Mouse (Mus musculus): ENCODE measurements around the gene Kif9. TPM values are rescaled to one million over a fixed set of nuclear protein-coding genes. Genes with fewer than 3 reads are reported as not detected.

Gene Kif9
- polyA plus RNA-seq, 1 experiment from 2014 or later: 0.99 TPM

- peak within 1 kb of the TSS; percentile 88 for H3K4me2 ChIP-seq (ENCODE audit: low read depth, low read length)
- H3K4me3 ChIP-seq (replicated peaks; ENCODE audit: low read length): peak within 1 kb of the TSS; percentile 99
- no peaks in the 10 kb centered on the region for H3K36me3 ChIP-seq (ENCODE audit: control insufficient read depth, insufficient read depth, low read length)
- H3K4me1 ChIP-seq (ENCODE audit: control insufficient read depth, insufficient read depth, low read length): peaks cover 15% of the 10 kb centered on the region
- no peaks in the 10 kb centered on the region for H3K9me3 ChIP-seq (replicated peaks; ENCODE audit: control insufficient read depth, low read length)
- WGBS: under 1% methylated on average over 86 of the region's 109 CpGs
- ATAC-seq (ENCODE audit: insufficient read depth, low FRiP score): peak; percentile 69
- no peaks in the 10 kb centered on the region for H3K27me3 ChIP-seq (ENCODE audit: control insufficient read depth, insufficient read depth, low read length)
- peak within 1 kb of the TSS; percentile 100 for H3K27ac ChIP-seq (ENCODE audit: low read length)
- peak within 1 kb of the TSS; percentile 100 for H3K9ac ChIP-seq (ENCODE audit: low read length)
Measured at GRCm38 (mm10) chr9:110532538-110533291, 56.0 kb downstream of the Kif9 start, which contains the start of gene Setd2. TSS of gene Setd2 (plus strand) at chr9:110532597.

GRCm38 (mm10) chr9:110533645-110534044 is 56.9 kb downstream of the Kif9 start:
- ATAC-seq (ENCODE audit: insufficient read depth, low FRiP score): no peak
- Histone ChIP-seq H3K4me2 (ENCODE audit: low read depth, low read length) (peak overlapping the region; percentile 88), H3K4me1 (ENCODE audit: control insufficient read depth, insufficient read depth, low read length) (peaks cover 15% of the 10 kb centered on the region), H3K27ac (ENCODE audit: low read length) (no peak overlapping the region), H3K4me3 (replicated peaks; ENCODE audit: low read length) (peak overlapping the region; percentile 99), H3K27me3 (ENCODE audit: control insufficient read depth, insufficient read depth, low read length) (no peaks in the 10 kb centered on the region), H3K9me3 (replicated peaks; ENCODE audit: control insufficient read depth, low read length) (no peaks in the 10 kb centered on the region), H3K9ac (ENCODE audit: low read length) (peak overlapping the region; percentile 100), H3K36me3 (ENCODE audit: control insufficient read depth, insufficient read depth, low read length) (no peaks in the 10 kb centered on the region)
- 20% methylated on average over 5 of the region's 5 CpGs for WGBS

DNA sequence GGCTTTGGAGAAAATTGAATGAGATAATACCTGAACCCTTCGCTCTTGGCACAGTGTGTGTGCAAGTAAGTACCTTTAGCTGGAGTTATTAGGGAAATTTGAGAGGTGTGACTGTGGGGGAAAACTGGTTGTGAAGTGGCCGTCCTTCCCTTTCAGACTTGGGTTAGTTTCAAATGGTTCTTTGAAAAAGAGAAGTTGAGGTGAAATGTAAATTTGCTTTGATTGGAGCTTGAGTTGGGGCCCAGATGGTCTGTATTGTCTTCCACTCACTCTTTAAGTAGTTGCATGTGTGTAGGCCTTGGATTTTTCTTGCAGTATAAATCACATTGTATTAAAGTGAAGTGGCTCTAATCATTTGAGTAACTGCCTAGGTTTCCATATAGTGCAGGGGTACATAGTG is 58.4 kb downstream of the Kif9 start:
- Histone ChIP-seq H3K4me2 (ENCODE audit: low read depth, low read length) (0 out of 2 replicates have a peak overlapping the region, but pooled peaks have one; percentile 88), H3K9ac (ENCODE audit: low read length) (no peak overlapping the region), H3K36me3 (ENCODE audit: control insufficient read depth, insufficient read depth, low read length) (no peaks in the 10 kb centered on the region), H3K4me1 (ENCODE audit: control insufficient read depth, insufficient read depth, low read length) (peaks cover 15% of the 10 kb centered on the region), H3K9me3 (replicated peaks; ENCODE audit: control insufficient read depth, low read length) (no peaks in the 10 kb centered on the region), H3K27ac (ENCODE audit: low read length) (no peak overlapping the region), H3K27me3 (ENCODE audit: control insufficient read depth, insufficient read depth, low read length) (no peaks in the 10 kb centered on the region), H3K4me3 (replicated peaks; ENCODE audit: low read length) (no peak overlapping the region)
- ATAC-seq (ENCODE audit: insufficient read depth, low FRiP score): no peak
- WGBS: 83% methylated on average over 2 of the region's 2 CpGs

GRCm38 (mm10) chr9:110536636-110537035 is 59.9 kb downstream of the Kif9 start:
- no peak overlapping the region for H3K4me2 ChIP-seq (ENCODE audit: low read depth, low read length)
- peaks cover 15% of the 10 kb centered on the region for H3K4me1 ChIP-seq (ENCODE audit: control insufficient read depth, insufficient read depth, low read length)
- H3K9me3 ChIP-seq (replicated peaks; ENCODE audit: control insufficient read depth, low read length): no peaks in the 10 kb centered on the region
- 90% methylated on average over 2 of the region's 2 CpGs for WGBS
- ATAC-seq (ENCODE audit: insufficient read depth, low FRiP score): no peak
- no peak overlapping the region for H3K4me3 ChIP-seq (replicated peaks; ENCODE audit: low read length)
- H3K27me3 ChIP-seq (ENCODE audit: control insufficient read depth, insufficient read depth, low read length): no peaks in the 10 kb centered on the region
- H3K36me3 ChIP-seq (ENCODE audit: control insufficient read depth, insufficient read depth, low read length): no peaks in the 10 kb centered on the region
- no peak overlapping the region for H3K9ac ChIP-seq (ENCODE audit: low read length)
- H3K27ac ChIP-seq (ENCODE audit: low read length): no peak overlapping the region

DNA sequence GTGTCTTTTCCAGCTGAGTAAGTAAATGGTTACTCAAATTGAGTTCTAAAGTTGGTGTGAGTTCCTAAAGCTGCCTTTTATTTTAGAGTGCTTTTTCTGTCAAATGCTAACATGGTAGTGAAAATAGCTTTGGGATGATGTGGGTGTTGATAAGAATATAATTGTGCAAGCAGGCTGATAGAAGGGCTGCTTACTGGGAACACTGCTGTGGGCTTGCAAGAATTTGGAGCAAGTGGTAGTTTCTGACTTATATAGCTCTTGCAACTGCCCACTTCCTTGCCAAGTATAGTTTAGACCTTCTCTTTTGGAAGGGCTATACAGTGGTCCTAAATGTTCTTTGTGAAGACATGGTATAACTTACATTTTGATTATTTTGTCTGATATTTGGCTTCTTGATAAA is 61.8 kb downstream of the Kif9 start:
- Histone ChIP-seq H3K9ac (ENCODE audit: low read length) (no peak overlapping the region), H3K27me3 (ENCODE audit: control insufficient read depth, insufficient read depth, low read length) (no peaks in the 10 kb centered on the region), H3K27ac (ENCODE audit: low read length) (no peak overlapping the region), H3K4me2 (ENCODE audit: low read depth, low read length) (no peak overlapping the region), H3K4me3 (replicated peaks; ENCODE audit: low read length) (no peak overlapping the region), H3K9me3 (replicated peaks; ENCODE audit: control insufficient read depth, low read length) (no peaks in the 10 kb centered on the region), H3K4me1 (ENCODE audit: control insufficient read depth, insufficient read depth, low read length) (peaks cover 15% of the 10 kb centered on the region), H3K36me3 (ENCODE audit: control insufficient read depth, insufficient read depth, low read length) (no peaks in the 10 kb centered on the region)
- ATAC-seq (ENCODE audit: insufficient read depth, low FRiP score): no peak

- peaks cover 2% of the 10 kb centered on the region; the same call in 1 of the 2 replicates for H3K4me1 ChIP-seq (ENCODE audit: control insufficient read depth, insufficient read depth, low read length)
- H3K4me2 ChIP-seq (ENCODE audit: low read depth, low read length): no peak overlapping the region
- no peaks in the 10 kb centered on the region for H3K9me3 ChIP-seq (replicated peaks; ENCODE audit: control insufficient read depth, low read length)
- WGBS: 73% methylated on average over 4 of the region's 4 CpGs
- H3K36me3 ChIP-seq (ENCODE audit: control insufficient read depth, insufficient read depth, low read length): no peaks in the 10 kb centered on the region
- no peak overlapping the region for H3K9ac ChIP-seq (ENCODE audit: low read length)
- H3K27me3 ChIP-seq (ENCODE audit: control insufficient read depth, insufficient read depth, low read length): no peaks in the 10 kb centered on the region
- no peak for ATAC-seq (ENCODE audit: insufficient read depth, low FRiP score)
- no peak overlapping the region for H3K4me3 ChIP-seq (replicated peaks; ENCODE audit: low read length)
- H3K27ac ChIP-seq (ENCODE audit: low read length): no peak overlapping the region
Measured at GRCm38 (mm10) chr9:110541988-110542387, 65.2 kb downstream of the Kif9 start.

DNA sequence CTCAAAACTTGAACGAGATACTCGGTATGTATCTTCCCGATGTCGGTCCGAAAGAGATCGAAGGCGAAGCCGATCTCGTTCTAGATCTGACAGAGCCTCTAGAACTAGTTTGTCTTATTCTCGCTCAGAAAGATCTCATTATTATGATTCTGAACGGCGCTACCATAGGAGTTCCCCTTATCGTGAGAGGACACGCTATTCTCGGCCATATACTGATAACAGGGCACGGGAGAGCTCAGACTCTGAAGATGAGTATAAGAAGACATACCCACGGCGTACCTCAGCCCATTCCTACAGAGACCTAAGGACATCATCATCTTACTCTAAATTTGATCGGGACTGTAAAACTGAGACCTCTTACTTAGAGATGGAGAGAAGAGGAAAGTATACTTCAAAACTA is 71.5 kb downstream of the Kif9 start:
- H3K9ac ChIP-seq (ENCODE audit: low read length): no peak overlapping the region
- no peak for ATAC-seq (ENCODE audit: insufficient read depth, low FRiP score)
- 95% methylated on average over 19 of the region's 19 CpGs for WGBS
- no peaks in the 10 kb centered on the region for H3K9me3 ChIP-seq (replicated peaks; ENCODE audit: control insufficient read depth, low read length)
- no peak overlapping the region for H3K4me2 ChIP-seq (ENCODE audit: low read depth, low read length)
- H3K4me1 ChIP-seq (ENCODE audit: control insufficient read depth, insufficient read depth, low read length): peaks cover 2% of the 10 kb centered on the region; the same call in 1 of the 2 replicates
- H3K4me3 ChIP-seq (replicated peaks; ENCODE audit: low read length): no peak overlapping the region
- no peaks in the 10 kb centered on the region for H3K27me3 ChIP-seq (ENCODE audit: control insufficient read depth, insufficient read depth, low read length)
- H3K27ac ChIP-seq (ENCODE audit: low read length): no peak overlapping the region
- peaks cover 39% of the 10 kb centered on the region for H3K36me3 ChIP-seq (ENCODE audit: control insufficient read depth, insufficient read depth, low read length)

- Histone ChIP-seq H3K27me3 (ENCODE audit: control insufficient read depth, insufficient read depth, low read length) (no peaks in the 10 kb centered on the region), H3K4me3 (replicated peaks; ENCODE audit: low read length) (no peak overlapping the region), H3K27ac (ENCODE audit: low read length) (no peak overlapping the region), H3K4me2 (ENCODE audit: low read depth, low read length) (no peak overlapping the region), H3K9me3 (replicated peaks; ENCODE audit: control insufficient read depth, low read length) (no peaks in the 10 kb centered on the region), H3K4me1 (ENCODE audit: control insufficient read depth, insufficient read depth, low read length) (no peaks in the 10 kb centered on the region), H3K9ac (ENCODE audit: low read length) (no peak overlapping the region), H3K36me3 (ENCODE audit: control insufficient read depth, insufficient read depth, low read length) (peaks cover 6% of the 10 kb centered on the region; the same call in 1 of the 2 replicates)
- ATAC-seq (ENCODE audit: insufficient read depth, low FRiP score): no peak
Measured at GRCm38 (mm10) chr9:110568309-110568708, 91.6 kb downstream of the Kif9 start.
